9 mouse cellular contexts compared by ENCODE assay signal in genomic region chr1:25828071-25828755, GRCm38 (mm10). TPM values are rescaled to one million over a fixed set of nuclear protein-coding genes. Genes with fewer than 3 reads are reported as not detected.
DNase-seq lines count a peak whose midpoint lies in the region; ATAC-seq lines count a peak whose summit lies in the region.
"Had no signal": no experiment of that assay in that cellular context is flagged by ENCODE, and none has a peak within 500 bp of the region (broad histone marks: within the 10 kb centered on the region; RNA-seq: fewer than 3 reads in every experiment).

No protein-coding gene starts in this region.

- H3K36me3 ChIP-seq in hindbrain, embryonic 10.5 days: no peaks in the 10 kb centered on the region
- no peaks in the 10 kb centered on the region for H3K36me3 ChIP-seq in midbrain, embryonic 16.5 days (ENCODE audit: control insufficient read depth, insufficient read depth, low read length)

- WGBS in hindbrain, embryonic 10.5 days: 67% methylated on average over 9 of the region's 9 CpGs
- WGBS in midbrain, embryonic 16.5 days: 21% methylated on average over 9 of the region's 9 CpGs

- intact Hi-C loops in gastrocnemius, postnatal 14 days (cut with DNase I; ENCODE audit: low total_unique reads): no loop called here

- peak overlapping the region; percentile 66 for H3K4me3 ChIP-seq in hindbrain, embryonic 10.5 days
- peak overlapping the region; percentile 60 for H3K4me3 ChIP-seq in midbrain, embryonic 16.5 days (ENCODE audit: low read depth, low read length)

- peak overlapping the region; percentile 72 for H3K4me2 ChIP-seq in midbrain, embryonic 16.5 days (ENCODE audit: low read length)

- no peaks in the 10 kb centered on the region for H3K9me3 ChIP-seq in hindbrain, embryonic 10.5 days
- no peaks in the 10 kb centered on the region for H3K9me3 ChIP-seq in midbrain, embryonic 16.5 days (replicated peaks; ENCODE audit: control insufficient read depth, low read length, poor library complexity, severe bottlenecking)

- peak overlapping the region; percentile 75 for H3K9ac ChIP-seq in midbrain, embryonic 16.5 days (ENCODE audit: low read depth, low read length)

- peak; percentile 81 for DNase-seq in brain, adult 2 months (ENCODE audit: low read depth, low spot score)
- DNase-seq in cerebellum, adult 9-10 months: peak; percentile 67
- DNase-seq in hindbrain, embryonic 10.5 days (ENCODE audit: low spot score): no peak
- no peak for DNase-seq in gastrocnemius, postnatal 14 days
- DNase-seq in testis, postnatal 10 days (ENCODE audit: low spot score): no peak
- DNase-seq: heart, postnatal 4 days had no signal

- H3K27ac ChIP-seq in hindbrain, embryonic 10.5 days: no peak overlapping the region
- H3K27ac ChIP-seq in midbrain, embryonic 16.5 days (ENCODE audit: low read length): peak overlapping the region; percentile 56; the same call in 1 of the 2 replicates

- peaks cover 10% of the 10 kb centered on the region for H3K27me3 ChIP-seq in hindbrain, embryonic 10.5 days (ENCODE audit: insufficient read depth, poor library complexity, severe bottlenecking)
- H3K27me3 ChIP-seq in midbrain, embryonic 16.5 days (ENCODE audit: control insufficient read depth, insufficient read depth, low read depth, low read length): no peaks in the 10 kb centered on the region

- peaks cover 48% of the 10 kb centered on the region for H3K4me1 ChIP-seq in hindbrain, embryonic 10.5 days (replicated peaks)
- peaks cover 24% of the 10 kb centered on the region for H3K4me1 ChIP-seq in midbrain, embryonic 16.5 days (ENCODE audit: control insufficient read depth, insufficient read depth, low read length)

- ATAC-seq in midbrain, embryonic 16.5 days: no peak
- no peak for ATAC-seq in erythroblast, adult 5-6 weeks (replicated peaks; ENCODE audit: low FRiP score, poor library complexity, severe bottlenecking)

RNA-seq across cellular contexts. Expression of gene Adgrb3, which starts 1.3 kb away (rescaled TPM):
- polyA plus RNA-seq in hindbrain, embryonic 10.5 days (2016; fragmentation: Nextera tagmentation; extraction: Ambion mirVana): 2.6 and 8.4 TPM in 2 replicates
- polyA plus RNA-seq in midbrain, embryonic 16.5 days (2015; fragmentation: Nextera tagmentation; extraction: Ambion mirVana): 67.9 and 68.6 TPM in 2 replicates
- not detected in 2 replicates for total RNA-seq in erythroblast, adult 5-6 weeks (2015; ENCODE audit: low replicate concordance)
- total RNA-seq in erythroblast, adult 5-6 weeks (2017; ENCODE audit: low replicate concordance): 0.56 TPM in 1 of 2 replicates, not detected in the other
- under 1 TPM; 0.13 to 0.18 TPM for total RNA-seq in gastrocnemius, postnatal 14 days (2021)
- total RNA-seq: MEL had no signal

Comparison
In these comparisons a context has a peak if more than half of its experiments do, and no peak if none do; other contexts are left out.
1. DNase-seq: peak in brain, adult 2 months (single experiment) and cerebellum, adult 9-10 months (single experiment); none in hindbrain, embryonic 10.5 days (single experiment), gastrocnemius, postnatal 14 days (single experiment) and testis, postnatal 10 days (single experiment).